Mouse (Mus musculus): ENCODE results near the gene Pom121.

- TF ChIP-seq GATA1 (IDR thresholded peaks at IDR 0.05; ENCODE audit: borderline replicate concordance, low read length) (no peak), FLI1 (IDR thresholded peaks at IDR 0.05; ENCODE audit: low read length) (no peak)
These were observed 11.6 kb downstream of the Pom121 start for GRCm38 (mm10) chr5:135382746-135383145.
